Mouse (Mus musculus) effector memory CD4-positive, alpha-beta T cell, adult 7 months (primary cell): Measurements from ENCODE around the gene Bcl7b. TPM values are rescaled to one million over a fixed set of nuclear protein-coding genes. Genes with fewer than 3 reads are reported as not detected.

Experiments used
- polyA plus RNA-seq: library from polyadenylated mRNA; unstranded; fragments of 100-300 nt; shearing (Covaris generic); gene quantifications from one replicate; pipeline ENCODE4 v1.2.1, GENCODE M21; 2017

Gene Bcl7b
- polyA plus RNA-seq, result 125 TPM

DNA sequence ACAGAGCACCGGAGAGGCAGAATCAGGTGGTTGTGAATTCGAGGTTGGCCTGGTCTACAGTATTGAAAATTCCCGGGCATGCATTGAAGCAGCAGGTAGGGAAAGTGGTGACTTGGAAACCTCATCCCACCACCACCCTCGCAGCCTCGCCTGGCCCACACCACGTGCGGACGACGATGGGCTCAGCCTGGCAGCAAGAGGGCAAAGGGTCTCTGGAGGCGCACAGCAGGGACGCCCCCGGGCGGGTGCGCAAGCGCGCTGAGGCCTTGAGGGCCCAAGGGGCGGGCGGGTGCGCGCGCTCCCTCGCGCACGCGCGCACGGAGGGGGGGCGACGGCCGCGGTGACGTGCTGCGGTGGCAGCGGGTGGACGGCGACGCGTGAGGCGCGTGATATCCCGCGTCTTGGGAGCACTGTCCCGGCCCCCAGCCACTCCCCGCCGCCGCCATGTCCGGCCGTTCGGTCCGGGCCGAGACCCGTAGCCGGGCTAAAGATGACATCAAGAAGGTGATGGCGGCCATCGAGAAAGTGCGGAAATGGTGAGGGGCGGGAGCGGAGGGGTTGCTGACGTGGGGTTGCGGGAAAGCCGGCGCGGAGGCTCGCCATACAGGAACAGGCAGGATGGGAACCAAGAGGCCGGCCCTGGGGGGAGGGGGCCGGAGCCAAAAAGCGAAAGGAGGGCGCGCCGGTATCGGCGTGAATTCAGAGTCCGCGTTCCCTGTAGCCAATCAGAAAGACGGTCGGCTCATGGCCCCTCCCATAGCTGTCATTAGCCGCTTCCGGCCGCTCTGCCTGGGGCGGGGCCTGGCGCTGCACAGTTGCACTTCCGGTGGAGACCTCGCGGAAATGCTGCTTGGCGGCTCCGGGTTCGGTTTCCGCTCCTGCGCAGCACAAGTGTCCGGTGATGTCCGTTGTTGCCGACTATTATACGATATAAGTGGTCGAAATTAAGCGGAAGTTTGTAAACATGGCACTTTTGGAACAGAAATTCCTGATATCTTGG lies at the start of gene Bcl7b:
TSS of gene Bcl7b (plus strand) at position 221 of the 1,000 bp plus-strand sequence.

GRCm38 (mm10) chr5:135149053-135149819 lies 18.8 kb upstream of the Bcl7b start, which contains the start of gene Tbl2:
TSS of gene Tbl2 (plus strand) at chr5:135149657.

GRCm38 (mm10) chr5:135186621-135187348 lies 18.7 kb downstream of the Bcl7b start, which contains the start of gene Baz1b:
TSS of gene Baz1b (plus strand) at chr5:135187264.

Other genes with a start within 250 kb of the Bcl7b start
- 5.6 TPM for gene Mettl27, start 235.9 kb upstream of the Bcl7b start, polyA plus RNA-seq
- gene Cldn4, start 221.3 kb upstream of the Bcl7b start, polyA plus RNA-seq, result not detected
- not detected for gene Cldn3, start 182.1 kb upstream of the Bcl7b start, polyA plus RNA-seq
- 74.8 TPM for gene Abhd11, start 159.1 kb upstream of the Bcl7b start, polyA plus RNA-seq
- 7.1 TPM for gene Stx1a, start 144.8 kb upstream of the Bcl7b start, polyA plus RNA-seq
- 9.6 TPM for gene Dnajc30, start 104.1 kb upstream of the Bcl7b start, polyA plus RNA-seq
- gene Bud23, start 103.3 kb upstream of the Bcl7b start, polyA plus RNA-seq, result 78.7 TPM
- not detected for gene Vps37d, start 90.0 kb upstream of the Bcl7b start, polyA plus RNA-seq
- not detected for gene Mlxipl, start 78.4 kb upstream of the Bcl7b start, polyA plus RNA-seq
- 26.8 TPM for gene Tbl2, start 18.6 kb upstream of the Bcl7b start, polyA plus RNA-seq
- gene Baz1b, start 19.0 kb downstream of the Bcl7b start, polyA plus RNA-seq, result 41.6 TPM
- not detected for gene Fzd9, start 82.9 kb downstream of the Bcl7b start, polyA plus RNA-seq
- not detected for gene Fkbp6, start 181.8 kb downstream of the Bcl7b start, polyA plus RNA-seq
- 0.35 TPM for gene Trim50, start 185.0 kb downstream of the Bcl7b start, polyA plus RNA-seq
- 28.8 TPM for gene Nsun5, start 201.7 kb downstream of the Bcl7b start, polyA plus RNA-seq
- gene Pom121, start 226.3 kb downstream of the Bcl7b start, polyA plus RNA-seq, result 43.9 TPM